Mouse (Mus musculus): ENCODE measurements at regions not wholly inside any gene's neighbourhood (a gene's known extent, or its start where the extent isn't known, plus 50 kb on each side); places are given as distances from the start of the nearest gene placed in this dataset.

- DNase-seq = no peak
Observed at GRCm38 (mm10) chr12:33715997-33716396, 212.2 kb upstream of the Ferd3l start.

DNA sequence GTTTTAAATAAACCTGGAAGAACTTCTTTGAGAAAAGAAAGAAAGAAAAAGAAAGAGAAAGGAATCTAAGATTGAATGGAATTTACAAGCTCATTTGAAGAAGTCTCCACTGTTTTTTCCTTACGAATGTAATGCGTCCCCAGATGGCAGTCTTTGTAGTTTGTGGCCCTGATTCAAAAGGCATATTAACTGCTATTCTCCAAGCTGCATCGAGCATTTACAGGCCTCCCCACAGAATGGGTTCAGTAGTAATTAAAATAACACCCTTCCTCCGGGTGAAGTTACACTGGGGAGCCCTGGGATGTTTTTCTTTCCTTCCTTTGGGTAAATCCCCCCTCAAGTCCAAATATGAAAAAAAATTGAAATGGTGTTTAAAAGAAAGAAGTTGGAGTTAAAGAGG, 211.2 kb upstream of the Ferd3l start:
- DNase-seq = no peak

GRCm38 (mm10) chr12:33717601-33718260, 210.5 kb upstream of the Ferd3l start:
- DNase-seq = no peak

- DNase-seq = peak; percentile 22
Observed at GRCm38 (mm10) chr12:33719063-33719462, 209.2 kb upstream of the Ferd3l start.

DNA sequence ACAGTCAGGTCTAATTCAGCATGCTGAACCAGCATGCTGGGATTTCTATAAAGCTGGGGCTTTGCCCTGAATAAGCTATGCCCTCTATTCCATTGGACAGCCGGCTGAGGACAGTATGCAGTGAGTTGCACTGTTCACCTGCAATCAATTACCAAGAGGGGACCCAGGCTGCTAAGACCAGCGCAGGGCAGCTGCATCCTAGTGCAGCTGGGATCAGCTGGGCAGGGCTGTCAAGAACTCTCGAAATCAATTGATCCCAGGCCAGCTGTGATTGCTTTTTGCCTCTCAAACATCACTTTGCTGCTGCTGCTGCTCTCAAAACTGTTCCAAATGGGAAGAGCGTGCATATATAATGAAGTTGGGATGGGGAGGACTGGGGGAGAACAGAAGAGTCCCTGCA, 196.3 kb upstream of the Ferd3l start:
- no peak for DNase-seq

GRCm38 (mm10) chr12:33775563-33776468, 152.4 kb upstream of the Ferd3l start:
- DNase-seq = no peak

GRCm38 (mm10) chr12:33778477-33778876, 149.7 kb upstream of the Ferd3l start:
- DNase-seq = no peak

DNA sequence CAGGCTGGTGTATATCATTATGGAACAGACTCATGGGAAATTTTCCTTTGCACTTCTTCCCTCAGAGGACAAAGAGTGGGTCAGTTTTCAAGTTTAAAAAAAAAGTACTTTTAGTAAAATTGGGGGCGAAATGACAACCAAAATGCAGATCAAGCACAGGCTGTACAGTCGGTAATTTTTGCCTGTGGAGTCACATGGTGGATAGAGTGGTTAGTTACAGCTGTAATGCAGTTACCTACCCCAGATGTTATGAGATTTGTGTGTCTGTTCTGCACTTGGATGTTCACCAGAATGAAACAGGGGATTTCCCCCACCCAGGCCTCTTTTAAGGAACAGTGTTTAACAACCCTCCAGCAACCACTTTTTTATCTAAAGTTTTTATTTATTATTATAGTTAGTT, 148.3 kb upstream of the Ferd3l start:
- no peak for DNase-seq

GRCm38 (mm10) chr12:33804206-33804791, 123.9 kb upstream of the Ferd3l start:
- DNase-seq = no peak

- no peak for DNase-seq
Observed at GRCm38 (mm10) chr12:33825571-33825970, 102.7 kb upstream of the Ferd3l start.

- DNase-seq = no peak
Observed at GRCm38 (mm10) chr12:33849088-33849487, 79.1 kb upstream of the Ferd3l start.

DNA sequence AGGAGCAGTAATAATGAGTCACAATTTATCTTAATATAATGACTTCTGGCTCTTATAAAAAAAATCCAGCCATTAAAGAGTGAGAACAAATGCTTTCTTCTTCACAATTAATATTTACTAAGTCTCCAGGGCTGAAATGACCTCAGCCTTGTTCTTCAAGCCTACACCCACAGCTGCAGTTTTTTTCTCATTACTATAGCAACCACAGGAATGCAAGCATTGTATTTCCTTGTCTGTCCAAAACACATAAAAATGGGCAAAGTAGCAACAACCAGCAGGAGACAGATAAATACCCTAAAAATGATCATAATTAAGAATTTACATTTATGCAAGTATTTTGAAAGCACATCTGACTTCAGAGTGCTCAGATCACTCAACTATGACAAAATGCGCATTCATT, 76.5 kb upstream of the Ferd3l start:
- DNase-seq = no peak

All from gastrocnemius, postnatal 10 days (tissue).